Mouse (Mus musculus) lung, adult 2 months (tissue): Measurements from ENCODE around the gene Fbxo27.

Source experiments
- CTCF ChIP-seq: fragments of 200-500 bp; IDR thresholded peaks from 2 replicates; pipeline ENCODE4 v1.5.1; 2011; ENCODE audit warnings: mild to moderate bottlenecking, low read length, control low read depth; ENCODE audit not compliant: insufficient read depth
- POLR2A ChIP-seq: fragments of 200-500 bp; IDR thresholded peaks from 2 replicates; pipeline ENCODE4 v1.6.1; 2011; ENCODE audit warnings: low read depth, mild to moderate bottlenecking, control low read depth, low read length, borderline replicate concordance; ENCODE audit errors: extremely low read depth

DNA sequence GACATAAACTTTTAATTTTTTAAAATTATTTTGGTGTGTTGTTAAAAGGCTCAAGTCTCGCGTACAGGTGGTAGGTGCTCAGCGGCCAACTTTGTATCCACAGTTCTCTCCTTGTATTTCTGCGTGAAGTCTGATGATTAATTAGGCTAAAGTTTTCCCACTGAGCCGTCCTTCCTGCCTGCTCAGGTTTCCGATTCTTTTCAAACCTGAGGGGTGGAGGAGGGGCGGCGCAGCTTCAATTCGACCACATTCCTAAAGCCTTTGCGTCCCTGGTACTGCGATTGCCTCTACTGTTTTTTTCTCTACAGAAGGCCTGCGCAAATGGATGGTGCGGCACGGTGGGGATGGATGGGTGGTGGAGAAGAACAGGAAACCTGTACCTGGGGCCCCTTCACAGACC lies 1.8 kb downstream of the Fbxo27 start:
- TF ChIP-seq POLR2A (no peak), CTCF (no peak)
